Mouse (Mus musculus): ENCODE data around the gene Nkg7. TPM values are rescaled to one million over a fixed set of nuclear protein-coding genes. Genes with fewer than 3 reads are reported as not detected.
A peak's percentile ranks its signal among the peaks of the same experiment; 100 is the strongest.
"Not testable (repeated sequence)": the region's sequence is repeated elsewhere in the genome, so short reads cannot be mapped to it uniquely, and the experiment has no call there.

The Nkg7 gene
- 1.6 and 18.8 TPM in 2 replicates for polyA plus RNA-seq (2015; fragmentation: Nextera tagmentation; extraction: Ambion mirVana)

- whole genome bisulfite sequencing, result 65% methylated on average over 10 of the region's 10 CpGs
- Histone ChIP-seq H3K4me3 (no peak within 1 kb of the TSS; the same call in 1 of the 2 replicates), H3K27ac (no peak within 1 kb of the TSS), H3K4me1 (replicated peaks) (no peaks in the 10 kb centered on the region), H3K4me2 (no peak within 1 kb of the TSS), H3K36me3 (no peaks in the 10 kb centered on the region), H3K9me3 (replicated peaks) (no peaks in the 10 kb centered on the region), H3K27me3 (no peaks in the 10 kb centered on the region), H3K9ac (no peak within 1 kb of the TSS)
- ATAC-seq (replicated peaks; ENCODE audit: insufficient number of reproducible peaks, insufficient read depth, low FRiP score, low read depth), result no peak
These were observed at the start of gene Nkg7 for GRCm38 (mm10) chr7:43436341-43437255. Nkg7 (plus strand) TSS chr7:43437073.

DNA sequence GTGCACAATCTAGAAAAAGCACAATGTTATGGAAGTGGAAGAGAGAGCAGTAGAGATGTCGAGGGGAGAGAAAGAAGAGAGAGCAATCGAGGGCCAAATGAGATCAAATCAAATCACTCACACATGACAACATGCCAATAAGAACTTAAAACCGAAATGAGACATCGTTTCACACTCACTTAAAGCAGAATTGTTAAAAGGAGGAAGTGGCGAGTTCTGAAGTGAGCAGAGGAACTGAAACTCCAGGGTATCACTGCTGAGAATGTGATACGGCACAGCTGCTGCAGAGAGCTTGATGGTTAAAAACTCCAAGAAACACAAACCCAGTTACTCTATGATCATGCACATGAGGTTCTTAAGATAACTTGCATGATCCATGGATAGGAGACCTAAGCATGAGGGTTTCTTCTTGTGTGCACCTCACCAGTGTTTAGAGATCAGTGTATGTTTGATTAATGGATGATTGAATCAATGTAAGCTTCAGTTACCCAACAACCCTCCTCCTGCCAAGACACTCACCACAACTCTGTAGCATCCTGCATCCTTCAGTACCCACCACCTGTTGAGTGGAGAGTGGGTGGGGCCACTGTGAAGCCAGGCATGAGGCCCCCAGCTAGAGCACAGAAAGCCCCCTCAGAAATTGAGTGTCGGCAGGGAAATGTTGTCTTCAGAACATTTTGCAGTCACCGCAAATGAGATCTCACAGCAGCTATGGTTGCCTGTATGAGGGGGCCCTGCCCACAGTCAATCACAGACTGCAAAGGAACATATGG, 44.3 kb upstream of the Nkg7 start:
- Histone ChIP-seq H3K27me3 (no peaks in the 10 kb centered on the region), H3K27ac (no peak overlapping the region), H3K4me3 (no peak overlapping the region), H3K9me3 (replicated peaks) (no peaks in the 10 kb centered on the region), H3K4me2 (no peak overlapping the region), H3K36me3 (no peaks in the 10 kb centered on the region), H3K4me1 (replicated peaks) (no peaks in the 10 kb centered on the region), H3K9ac (no peak overlapping the region)
- ATAC-seq (replicated peaks; ENCODE audit: insufficient number of reproducible peaks, insufficient read depth, low FRiP score, low read depth), result no peak
- 62% methylated on average over 8 of the region's 8 CpGs for WGBS

GRCm38 (mm10) chr7:43399501-43399900, 37.4 kb upstream of the Nkg7 start:
- no peak overlapping the region for H3K27ac ChIP-seq
- no peaks in the 10 kb centered on the region for H3K4me1 ChIP-seq (replicated peaks)
- H3K27me3 ChIP-seq, result no peaks in the 10 kb centered on the region
- ATAC-seq (replicated peaks; ENCODE audit: insufficient number of reproducible peaks, insufficient read depth, low FRiP score, low read depth), result no peak
- no peak overlapping the region for H3K9ac ChIP-seq
- H3K9me3 ChIP-seq (replicated peaks), result no peaks in the 10 kb centered on the region
- H3K4me3 ChIP-seq, result no peak overlapping the region
- H3K4me2 ChIP-seq, result no peak overlapping the region
- 72% methylated on average over 2 of the region's 2 CpGs for WGBS
- H3K36me3 ChIP-seq, result no peaks in the 10 kb centered on the region

DNA sequence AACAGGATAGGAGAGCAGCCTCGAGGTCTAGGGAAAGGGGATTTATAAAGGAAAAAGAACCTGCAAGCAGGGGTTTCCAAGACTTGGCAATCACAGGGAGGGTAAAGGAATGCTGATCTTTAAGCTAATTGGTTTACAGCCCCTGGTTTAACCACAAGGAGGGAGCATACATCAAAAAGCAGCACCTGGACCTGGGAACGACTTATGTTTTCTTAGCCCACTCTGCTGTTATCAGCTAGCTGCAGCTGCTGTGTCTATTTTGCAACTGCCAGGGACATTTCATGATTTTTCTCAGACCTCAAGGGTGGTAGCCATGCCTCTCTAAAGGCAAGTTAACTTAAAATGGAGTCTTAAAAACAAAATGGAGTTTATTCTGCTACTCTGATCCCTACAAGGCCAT, 34.2 kb upstream of the Nkg7 start:
- Histone ChIP-seq H3K9ac (no peak overlapping the region), H3K9me3 (replicated peaks) (no peaks in the 10 kb centered on the region), H3K27ac (no peak overlapping the region), H3K27me3 (no peaks in the 10 kb centered on the region), H3K4me2 (no peak overlapping the region), H3K36me3 (no peaks in the 10 kb centered on the region), H3K4me3 (no peak overlapping the region), H3K4me1 (replicated peaks) (no peaks in the 10 kb centered on the region)
- ATAC-seq (replicated peaks; ENCODE audit: insufficient number of reproducible peaks, insufficient read depth, low FRiP score, low read depth), result no peak
- WGBS, result 25% methylated on average over 2 of the region's 2 CpGs

DNA sequence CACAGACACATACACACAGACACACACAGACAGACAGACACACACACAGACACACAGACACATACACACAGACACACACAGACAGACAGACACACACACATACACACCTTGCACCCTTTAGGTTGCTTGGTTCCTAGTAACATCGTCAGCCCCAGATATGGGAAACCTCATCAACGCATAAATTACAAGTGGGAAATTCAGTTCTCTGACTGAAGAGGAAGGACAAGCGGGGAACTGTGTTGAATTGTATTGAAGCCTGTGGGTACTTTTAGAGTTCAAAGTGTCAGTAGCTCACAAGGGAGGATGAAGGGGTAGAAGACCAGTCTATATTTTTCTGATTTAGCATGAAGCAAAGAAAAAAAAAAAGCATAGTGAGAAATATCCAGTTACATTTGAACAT, 29.3 kb upstream of the Nkg7 start:
- no peak for ATAC-seq (replicated peaks; ENCODE audit: insufficient number of reproducible peaks, insufficient read depth, low FRiP score, low read depth)
- Histone ChIP-seq H3K4me2 (no peak overlapping the region), H3K27ac (no peak overlapping the region), H3K4me1 (replicated peaks) (no peaks in the 10 kb centered on the region), H3K9me3 (replicated peaks) (no peaks in the 10 kb centered on the region), H3K4me3 (no peak overlapping the region), H3K27me3 (no peaks in the 10 kb centered on the region), H3K9ac (no peak overlapping the region), H3K36me3 (no peaks in the 10 kb centered on the region)
- 81% methylated on average over 3 of the region's 3 CpGs for WGBS

- H3K27me3 ChIP-seq, result no peaks in the 10 kb centered on the region
- no peak within 1 kb of the TSS for H3K4me3 ChIP-seq
- ATAC-seq (replicated peaks; ENCODE audit: insufficient number of reproducible peaks, insufficient read depth, low FRiP score, low read depth), result no peak
- H3K36me3 ChIP-seq, result no peaks in the 10 kb centered on the region
- WGBS, result 76% methylated on average over 4 of the region's 4 CpGs
- no peak within 1 kb of the TSS for H3K27ac ChIP-seq
- no peak within 1 kb of the TSS for H3K4me2 ChIP-seq
- H3K9me3 ChIP-seq (replicated peaks), result no peaks in the 10 kb centered on the region
- no peaks in the 10 kb centered on the region for H3K4me1 ChIP-seq (replicated peaks)
- no peak within 1 kb of the TSS for H3K9ac ChIP-seq
These were observed 28.7 kb upstream of the Nkg7 start, which contains the start of gene Siglecg for GRCm38 (mm10) chr7:43408131-43408553. Siglecg (plus strand) TSS chr7:43408204.

DNA sequence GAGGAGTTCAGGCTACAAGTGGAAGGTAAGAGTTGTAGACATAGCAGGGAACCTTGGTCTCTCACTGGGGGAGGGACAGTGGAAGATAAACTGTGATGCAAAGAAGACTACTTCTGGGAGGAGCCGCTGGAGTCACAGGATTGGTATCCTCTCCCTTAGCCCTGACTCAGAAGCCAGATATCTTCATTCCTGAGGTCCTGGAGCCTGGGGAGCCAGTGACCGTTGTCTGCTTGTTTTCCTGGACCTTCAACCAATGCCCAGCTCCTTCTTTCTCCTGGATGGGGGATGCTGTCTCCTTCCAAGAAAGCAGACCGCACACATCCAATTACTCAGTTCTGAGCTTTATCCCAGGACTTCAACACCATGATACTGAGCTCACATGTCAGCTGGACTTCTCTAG, 27.8 kb upstream of the Nkg7 start:
- Histone ChIP-seq H3K27ac (no peak overlapping the region), H3K4me1 (replicated peaks) (no peaks in the 10 kb centered on the region), H3K9me3 (replicated peaks) (no peaks in the 10 kb centered on the region), H3K4me3 (no peak overlapping the region), H3K4me2 (no peak overlapping the region), H3K27me3 (no peaks in the 10 kb centered on the region), H3K36me3 (no peaks in the 10 kb centered on the region), H3K9ac (no peak overlapping the region)
- ATAC-seq (replicated peaks; ENCODE audit: insufficient number of reproducible peaks, insufficient read depth, low FRiP score, low read depth), result no peak
- WGBS, result 50% methylated on average over 3 of the region's 3 CpGs

DNA sequence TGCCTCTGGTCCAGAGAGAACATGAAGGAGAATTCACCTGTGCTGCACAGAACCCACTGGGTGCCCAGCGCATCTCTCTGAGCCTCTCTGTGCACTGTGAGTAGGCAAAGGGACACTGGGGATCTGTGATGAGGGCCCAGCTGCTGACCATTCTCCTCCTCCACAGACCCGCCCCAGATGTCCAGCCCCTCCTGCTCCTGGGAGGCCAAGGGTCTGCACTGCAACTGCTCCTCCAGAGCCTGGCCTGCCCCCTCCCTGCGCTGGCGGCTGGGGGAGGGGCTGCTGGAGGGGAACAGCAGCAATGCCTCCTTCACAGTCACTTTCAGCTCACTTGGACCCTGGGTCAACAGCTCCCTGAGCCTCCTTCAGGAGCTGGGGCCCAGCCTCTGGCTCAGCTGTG, 25.1 kb upstream of the Nkg7 start:
- H3K36me3 ChIP-seq; H3K27ac ChIP-seq; H3K4me3 ChIP-seq; ATAC-seq (replicated peaks; ENCODE audit: insufficient number of reproducible peaks, insufficient read depth, low FRiP score, low read depth); H3K9me3 ChIP-seq (replicated peaks); H3K4me1 ChIP-seq (replicated peaks); H3K4me2 ChIP-seq; H3K27me3 ChIP-seq; H3K9ac ChIP-seq: not testable (repeated sequence)
- WGBS, result 37% methylated on average over 4 of the region's 4 CpGs

DNA sequence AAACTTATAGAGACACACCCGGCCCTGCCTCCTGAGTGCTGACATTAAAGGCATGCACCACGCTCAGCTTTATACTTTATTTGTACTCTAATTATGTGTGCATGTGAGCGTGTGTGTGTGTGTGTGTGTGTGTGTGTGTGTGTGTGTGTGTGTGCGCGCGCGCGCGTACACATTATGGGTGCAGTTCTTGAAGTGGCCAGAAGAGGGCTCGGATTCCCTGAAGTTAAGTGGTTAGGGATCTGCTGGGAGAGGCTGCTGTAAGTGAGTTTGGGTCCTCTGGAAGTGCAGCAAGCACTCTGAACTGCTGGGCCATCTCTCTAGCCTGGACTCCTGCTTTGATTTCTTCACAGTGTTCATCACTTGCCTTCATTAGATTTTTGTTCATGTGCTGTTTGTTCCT, 19.6 kb upstream of the Nkg7 start:
- H3K36me3 ChIP-seq, result no peaks in the 10 kb centered on the region
- no peaks in the 10 kb centered on the region for H3K4me1 ChIP-seq (replicated peaks)
- H3K9ac ChIP-seq, result no peak overlapping the region
- no peak overlapping the region for H3K4me3 ChIP-seq
- 82% methylated on average over 10 of the region's 10 CpGs for WGBS
- no peaks in the 10 kb centered on the region for H3K27me3 ChIP-seq
- no peak overlapping the region for H3K27ac ChIP-seq
- no peak for ATAC-seq (replicated peaks; ENCODE audit: insufficient number of reproducible peaks, insufficient read depth, low FRiP score, low read depth)
- H3K4me2 ChIP-seq, result no peak overlapping the region
- H3K9me3 ChIP-seq (replicated peaks), result no peaks in the 10 kb centered on the region

- Histone ChIP-seq H3K4me2 (peak overlapping the region; percentile 46), H3K9me3 (replicated peaks) (no peaks in the 10 kb centered on the region), H3K27ac (no peak overlapping the region), H3K27me3 (no peaks in the 10 kb centered on the region), H3K4me1 (replicated peaks) (peaks cover 3% of the 10 kb centered on the region; the same call in 1 of the 2 replicates), H3K9ac (no peak overlapping the region), H3K4me3 (no peak overlapping the region), H3K36me3 (no peaks in the 10 kb centered on the region)
- ATAC-seq (replicated peaks; ENCODE audit: insufficient number of reproducible peaks, insufficient read depth, low FRiP score, low read depth), result peak; percentile 80
- 8% methylated on average over 11 of the region's 11 CpGs for WGBS
These were observed 13.8 kb upstream of the Nkg7 start for GRCm38 (mm10) chr7:43422995-43423617.

DNA sequence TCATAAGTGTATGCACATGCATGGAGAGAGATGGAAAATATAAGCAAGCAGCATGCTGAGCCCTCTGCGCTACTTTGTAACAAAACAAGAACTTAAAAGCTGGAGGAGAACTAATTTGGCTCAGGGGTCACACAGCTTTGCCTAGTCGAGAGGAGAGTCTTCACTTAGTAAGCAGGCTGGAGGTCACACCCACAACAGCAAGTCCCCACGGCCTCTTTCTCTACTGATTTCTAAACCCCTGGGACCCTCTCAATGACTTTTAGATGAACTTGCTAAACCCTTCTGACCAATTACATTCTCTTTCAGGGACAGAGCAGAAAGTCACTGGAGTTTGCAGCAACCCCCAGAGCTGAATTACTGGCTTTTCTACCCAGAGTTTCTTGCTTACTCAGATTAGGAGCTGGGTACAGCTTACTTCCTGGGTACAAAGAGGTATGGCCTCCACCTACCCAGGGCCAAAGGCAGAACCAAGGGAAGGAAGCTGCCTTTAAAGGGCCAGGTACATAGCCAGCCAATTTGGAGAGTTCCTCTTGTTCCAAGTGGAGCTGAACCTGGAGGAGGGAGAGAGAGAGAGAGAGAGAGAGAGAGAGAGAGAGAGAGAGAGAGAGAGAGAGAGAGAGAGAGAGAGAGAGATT, 12.8 kb upstream of the Nkg7 start:
- Histone ChIP-seq H3K9ac (no peak overlapping the region), H3K27ac (no peak overlapping the region), H3K4me2 (no peak overlapping the region), H3K4me3 (no peak overlapping the region), H3K4me1 (replicated peaks) (peaks cover 3% of the 10 kb centered on the region; the same call in 1 of the 2 replicates), H3K9me3 (replicated peaks) (no peaks in the 10 kb centered on the region), H3K27me3 (no peaks in the 10 kb centered on the region), H3K36me3 (no peaks in the 10 kb centered on the region)
- ATAC-seq (replicated peaks; ENCODE audit: insufficient number of reproducible peaks, insufficient read depth, low FRiP score, low read depth), result no peak
- 65% methylated on average over 3 of the region's 3 CpGs for WGBS
